Mouse (Mus musculus) stomach, postnatal 0 days (tissue): ENCODE measurements at regions not wholly inside any gene's neighbourhood (a gene's known extent, or its start where the extent isn't known, plus 50 kb on each side); places are given as distances from the start of the nearest gene placed in this dataset.

Experiments
- ATAC-seq: fragments of 200-750 bp; cut with Nextera tagmentation; 2 replicates; pipeline ENCODE4 v1.8.0; 2017; ENCODE audit not compliant: low FRiP score, low TSS enrichment
- DNase-seq: peaks from one replicate; pipeline ENCODE4 v3.0.0-alpha.2; 2016; ENCODE audit warnings: low spot score
- H3K27ac ChIP-seq: fragments of 300-500 bp; sonication (generic); replicated peaks from 2 replicates; pipeline ENCODE4 v1.5.1; 2014; ENCODE audit warnings: mild to moderate bottlenecking, control low read depth
- H3K27me3 ChIP-seq: fragments of 300-500 bp; sonication (generic); 2 replicates; pipeline ENCODE4 v1.6.1; 2014; ENCODE audit warnings: low read length; ENCODE audit not compliant: control insufficient read depth, insufficient read depth
- H3K36me3 ChIP-seq: fragments of 300-500 bp; sonication (generic); 2 replicates; pipeline ENCODE4 v1.6.1; 2014; ENCODE audit warnings: low read length, mixed read lengths; ENCODE audit not compliant: control insufficient read depth, insufficient read depth
- H3K4me1 ChIP-seq: fragments of 300-500 bp; sonication (generic); replicated peaks from 2 replicates; pipeline ENCODE4 v1.6.1; 2014; ENCODE audit warnings: antibody characterized with exemption; ENCODE audit not compliant: control insufficient read depth, insufficient read depth
- H3K4me2 ChIP-seq: fragments of 300-500 bp; sonication (generic); replicated peaks from 2 replicates; pipeline ENCODE4 v1.6.1; 2014; ENCODE audit warnings: low read depth, mild to moderate bottlenecking, control low read depth, moderate library complexity
- H3K4me3 ChIP-seq: fragments of 300-500 bp; sonication (generic); 2 replicates; pipeline ENCODE4 v1.5.1; 2014; ENCODE audit warnings: low read depth, low read length, control low read depth
- H3K9ac ChIP-seq: fragments of 300-500 bp; sonication (generic); 2 replicates; pipeline ENCODE4 v1.6.1; 2014; ENCODE audit warnings: mild to moderate bottlenecking, low read length, control low read depth, mixed read lengths
- H3K9me3 ChIP-seq: fragments of 300-500 bp; sonication (generic); 2 replicates; pipeline ENCODE4 v1.6.1; 2016; ENCODE audit warnings: low read length; ENCODE audit not compliant: control insufficient read depth
- CTCF ChIP-seq: IDR thresholded peaks from 2 replicates; pipeline ENCODE4 v1.5.1; 2016; ENCODE audit warnings: antibody characterized with exemption, low read depth, mild to moderate bottlenecking, moderate library complexity
- EP300 ChIP-seq: optimal IDR thresholded peaks from 2 replicates; pipeline ENCODE3; 2016; ENCODE audit warnings: antibody characterized with exemption
- WGBS: fragments of 180-500 bp; shearing (Covaris S2); extraction: QIAGEN DNeasy Blood & Tissue Kit; methylation state at CpG from one replicate; pipeline ENCODE4 v1.1.7; 2014; 5-methylcytosine and 5-hydroxymethylcytosine counted together

- H3K4me3 ChIP-seq, result no peak overlapping the region
- ATAC-seq (0 out of 2 replicates have a peak, but pooled peaks have one; percentile 51), DNase-seq (peak; percentile 54)
- no peaks in the 10 kb centered on the region for H3K9me3 ChIP-seq
- no peaks in the 10 kb centered on the region for H3K36me3 ChIP-seq
- H3K27ac ChIP-seq, result no peak overlapping the region
- H3K4me2 ChIP-seq, result no peak overlapping the region
- no peaks in the 10 kb centered on the region for H3K4me1 ChIP-seq
- 61% methylated on average over 4 of the region's 4 CpGs for whole genome bisulfite sequencing
- H3K9ac ChIP-seq, result no peak overlapping the region
- no peaks in the 10 kb centered on the region for H3K27me3 ChIP-seq
- peak; percentile 87 for TF ChIP-seq CTCF
- TF ChIP-seq EP300, result no peak
These were observed 167.9 kb downstream of the Cyp26b1 start for GRCm38 (mm10) chr6:84425823-84426222.

GRCm38 (mm10) chr6:84422946-84423345 is 170.8 kb downstream of the Cyp26b1 start:
- H3K27ac ChIP-seq, result no peak overlapping the region
- WGBS, result 52% methylated on average over 3 of the region's 3 CpGs
- no peak for ATAC-seq

GRCm38 (mm10) chr6:84419691-84420090 is 174.0 kb downstream of the Cyp26b1 start:
- ATAC-seq, result no peak
- Histone ChIP-seq H3K36me3 (no peaks in the 10 kb centered on the region), H3K27me3 (no peaks in the 10 kb centered on the region), H3K4me1 (no peaks in the 10 kb centered on the region), H3K4me3 (no peak overlapping the region), H3K4me2 (no peak overlapping the region), H3K9ac (no peak overlapping the region), H3K27ac (no peak overlapping the region), H3K9me3 (no peaks in the 10 kb centered on the region)
- 79% methylated on average over 2 of the region's 2 CpGs for WGBS
- no peak for DNase-seq
- no peak for TF ChIP-seq EP300
- TF ChIP-seq CTCF, result no peak

More at GRCm38 (mm10) chr6:84422946-84423345, 170.8 kb downstream of the Cyp26b1 start:
- Histone ChIP-seq H3K4me2 (no peak overlapping the region), H3K9ac (no peak overlapping the region), H3K9me3 (no peaks in the 10 kb centered on the region), H3K27me3 (no peaks in the 10 kb centered on the region), H3K4me3 (no peak overlapping the region), H3K4me1 (no peaks in the 10 kb centered on the region), H3K36me3 (no peaks in the 10 kb centered on the region)
- no peak for TF ChIP-seq EP300
- no peak for TF ChIP-seq CTCF
- DNase-seq, result no peak

- H3K4me3 ChIP-seq, result no peak overlapping the region
- H3K4me2 ChIP-seq, result no peak overlapping the region
- no peak for TF ChIP-seq EP300
- TF ChIP-seq CTCF, result no peak
- DNase-seq (no peak), ATAC-seq (no peak)
- H3K27ac ChIP-seq, result no peak overlapping the region
- no peaks in the 10 kb centered on the region for H3K36me3 ChIP-seq
- H3K9me3 ChIP-seq, result no peaks in the 10 kb centered on the region
- no peak overlapping the region for H3K9ac ChIP-seq
- 56% methylated on average over 2 of the region's 2 CpGs for WGBS
- H3K27me3 ChIP-seq, result no peaks in the 10 kb centered on the region
- H3K4me1 ChIP-seq, result no peaks in the 10 kb centered on the region
These were observed 174.4 kb downstream of the Cyp26b1 start for GRCm38 (mm10) chr6:84419281-84419680.

- ATAC-seq, result no peak
- Histone ChIP-seq H3K9me3 (no peaks in the 10 kb centered on the region), H3K4me1 (no peaks in the 10 kb centered on the region), H3K27ac (no peak overlapping the region), H3K27me3 (no peaks in the 10 kb centered on the region), H3K36me3 (no peaks in the 10 kb centered on the region), H3K4me2 (no peak overlapping the region), H3K4me3 (no peak overlapping the region), H3K9ac (no peak overlapping the region)
- TF ChIP-seq CTCF, result no peak
- no peak for TF ChIP-seq EP300
- 44% methylated on average over 11 of the region's 11 CpGs for WGBS
- no peak for DNase-seq
These were observed 176.6 kb downstream of the Cyp26b1 start for GRCm38 (mm10) chr6:84416992-84417636.

GRCm38 (mm10) chr6:84414400-84414799 is 179.3 kb downstream of the Cyp26b1 start:
- no peaks in the 10 kb centered on the region for H3K4me1 ChIP-seq
- no peak overlapping the region for H3K4me3 ChIP-seq
- H3K36me3 ChIP-seq, result no peaks in the 10 kb centered on the region
- DNase-seq, result no peak
- no peak overlapping the region for H3K9ac ChIP-seq
- H3K27ac ChIP-seq, result no peak overlapping the region
- ATAC-seq, result no peak
- no peak for TF ChIP-seq EP300
- no peak for TF ChIP-seq CTCF
- 55% methylated on average over 5 of the region's 5 CpGs for WGBS
- H3K9me3 ChIP-seq, result no peaks in the 10 kb centered on the region
- H3K27me3 ChIP-seq, result no peaks in the 10 kb centered on the region
- H3K4me2 ChIP-seq, result no peak overlapping the region
